Mouse (Mus musculus) limb, embryonic 10.5 days (tissue): ENCODE data around the gene Tm6sf1. TPM values are rescaled to one million over a fixed set of nuclear protein-coding genes. Genes with fewer than 3 reads are reported as not detected.

Experiments
- DNase-seq: peaks from one replicate; pipeline ENCODE4 v3.0.0-alpha.2; 2017; ENCODE audit warnings: low spot score
- H3K27ac ChIP-seq: fragments of 300-500 bp; sonication (generic); 2 replicates; pipeline ENCODE4 v1.5.1; 2016; ENCODE audit warnings: mild to moderate bottlenecking
- H3K27me3 ChIP-seq: fragments of 300-500 bp; sonication (generic); 2 replicates; pipeline ENCODE4 v1.6.1; 2016; ENCODE audit warnings: low read depth, mild to moderate bottlenecking; ENCODE audit not compliant: poor library complexity, severe bottlenecking
- H3K36me3 ChIP-seq: fragments of 300-500 bp; sonication (generic); 2 replicates; pipeline ENCODE4 v1.6.1; 2016; ENCODE audit warnings: mild to moderate bottlenecking, moderate library complexity
- H3K4me1 ChIP-seq: fragments of 300-500 bp; sonication (generic); 2 replicates; pipeline ENCODE4 v1.6.1; 2016
- H3K4me3 ChIP-seq: fragments of 300-500 bp; sonication (generic); 2 replicates; pipeline ENCODE4 v1.5.1; 2016; ENCODE audit warnings: mild to moderate bottlenecking, moderate library complexity
- H3K9me3 ChIP-seq: fragments of 300-500 bp; sonication (generic); replicated peaks from 2 replicates; pipeline ENCODE4 v1.6.1; 2016; ENCODE audit warnings: mild to moderate bottlenecking
- WGBS: fragments of 180-500 bp; shearing (Covaris S2); methylation state at CpG from one replicate; pipeline ENCODE4 v1.1.7; 2016; 5-methylcytosine and 5-hydroxymethylcytosine counted together
- polyA plus RNA-seq: library from polyadenylated mRNA; unstranded; fragments of >200 nt; fragmentation: Nextera tagmentation; extraction: Ambion mirVana; gene quantifications from 2 replicates; pipeline ENCODE4 v1.2.1, GENCODE M21; 2016

Gene Tm6sf1
- polyA plus RNA-seq, 1 experiment from 2014 or later, result 9.2 TPM

DNA sequence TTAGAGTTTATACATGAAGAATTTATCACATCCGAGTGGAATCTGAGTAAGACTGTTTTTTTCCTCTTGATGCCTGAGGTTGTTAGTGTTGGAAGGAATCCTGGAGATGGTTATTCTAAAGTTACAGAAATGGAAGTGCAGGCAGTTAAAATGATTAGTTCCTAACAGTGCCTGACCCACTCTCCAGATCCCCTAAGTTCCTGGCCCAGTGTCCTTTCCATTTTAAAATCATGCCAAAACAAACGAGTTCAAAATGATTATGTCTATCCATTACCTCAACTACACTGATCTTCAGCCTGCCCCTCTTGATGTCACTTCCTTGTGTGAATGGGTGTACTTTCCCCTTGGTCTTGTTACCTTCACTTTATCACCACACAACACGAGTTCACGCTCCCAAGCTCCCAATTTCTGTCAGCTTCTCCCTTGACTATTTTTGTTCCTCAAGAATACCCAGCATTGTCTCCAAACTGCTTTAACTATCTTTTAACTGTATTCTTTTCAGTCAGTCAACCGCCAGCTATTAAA is 73.8 kb downstream of the Tm6sf1 start:
- H3K36me3 ChIP-seq, result no peaks in the 10 kb centered on the region
- peaks cover 31% of the 10 kb centered on the region for H3K4me1 ChIP-seq
- WGBS, result 46% methylated on average over 5 of the region's 5 CpGs
- peaks cover 3% of the 10 kb centered on the region; the same call in 1 of the 2 replicates for H3K27me3 ChIP-seq
- peak overlapping the region; percentile 88 for H3K4me3 ChIP-seq
- no peak for DNase-seq
- peak overlapping the region; percentile 100 for H3K27ac ChIP-seq
- no peaks in the 10 kb centered on the region for H3K9me3 ChIP-seq

DNA sequence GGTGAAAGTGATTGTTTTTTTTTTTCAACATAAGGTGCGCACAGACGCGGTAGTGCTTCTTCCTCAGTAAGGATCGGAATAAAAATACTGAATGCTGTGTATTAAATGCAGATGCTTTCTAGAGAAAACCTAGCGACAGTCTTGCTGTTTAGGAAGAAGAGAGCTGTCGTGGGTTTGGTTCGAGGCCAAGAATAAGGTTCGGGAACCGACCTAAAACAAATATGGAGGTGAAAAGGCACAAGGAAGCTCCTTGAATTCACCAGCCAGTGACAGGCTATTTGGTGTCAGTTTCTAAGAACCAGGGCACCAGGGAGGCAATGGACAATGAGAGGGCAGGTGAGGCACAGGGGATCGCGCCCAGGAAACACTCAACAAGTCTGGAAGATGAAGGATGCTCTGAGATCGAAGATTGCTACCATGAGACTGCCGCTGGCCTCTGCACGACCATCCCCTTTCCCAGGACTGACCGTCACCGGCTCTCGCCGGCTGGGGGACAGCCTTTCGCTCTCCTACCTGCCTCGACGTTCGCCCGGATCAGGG is 74.3 kb downstream of the Tm6sf1 start:
- no peaks in the 10 kb centered on the region for H3K36me3 ChIP-seq
- no peak for DNase-seq
- H3K4me3 ChIP-seq, result peak overlapping the region; percentile 88
- peaks cover 31% of the 10 kb centered on the region for H3K4me1 ChIP-seq
- peak overlapping the region; percentile 100 for H3K27ac ChIP-seq
- peaks cover 3% of the 10 kb centered on the region; the same call in 1 of the 2 replicates for H3K27me3 ChIP-seq
- WGBS, result 10% methylated on average over 23 of the region's 23 CpGs
- H3K9me3 ChIP-seq, result no peaks in the 10 kb centered on the region

- WGBS, result under 1% methylated on average over 102 of the region's 103 CpGs
- Histone ChIP-seq H3K36me3 (no peaks in the 10 kb centered on the region), H3K4me1 (peaks cover 31% of the 10 kb centered on the region), H3K4me3 (peak overlapping the region; percentile 88), H3K9me3 (no peaks in the 10 kb centered on the region), H3K27me3 (peaks cover 3% of the 10 kb centered on the region; the same call in 1 of the 2 replicates), H3K27ac (peak overlapping the region; percentile 100)
- peak; percentile 83 for DNase-seq
Measured at GRCm38 (mm10) chr7:81933601-81934266, 74.9 kb downstream of the Tm6sf1 start.

Other genes starting within 250 kb of the Tm6sf1 start
- gene Homer2, start 151.5 kb upstream of the Tm6sf1 start, polyA plus RNA-seq, result 14.3 and 23.3 TPM in 2 replicates
- 111 TPM in 2 replicates for gene Ramac, start 96.1 kb upstream of the Tm6sf1 start, polyA plus RNA-seq
- gene 3110040N11Rik, start 69.5 kb upstream of the Tm6sf1 start, polyA plus RNA-seq, result 50.7 and 53.3 TPM in 2 replicates
- gene Btbd1, start 29.6 kb upstream of the Tm6sf1 start, polyA plus RNA-seq, result 58.5 and 59.4 TPM in 2 replicates
- not detected in 2 replicates for gene Gm10160, start 3.2 kb upstream of the Tm6sf1 start, polyA plus RNA-seq
- gene Hdgfl3, start 75.5 kb downstream of the Tm6sf1 start, polyA plus RNA-seq, result 24.2 and 29.8 TPM in 2 replicates
- 3.0 and 4.0 TPM in 2 replicates for gene Bnc1, start 133.3 kb downstream of the Tm6sf1 start, polyA plus RNA-seq